Mouse (Mus musculus) lung, postnatal 0 days (tissue): ENCODE results near the gene Fads2.

ENCODE experiments used
- CTCF ChIP-seq: IDR thresholded peaks from 2 replicates; pipeline ENCODE4 v1.5.1; 2016; ENCODE audit warnings: antibody characterized with exemption, mild to moderate bottlenecking
- EP300 ChIP-seq: IDR thresholded peaks from 2 replicates; pipeline ENCODE4 v1.6.1; 2016; ENCODE audit warnings: antibody characterized with exemption, mild to moderate bottlenecking, control low read depth

- TF ChIP-seq CTCF, result no peak
- TF ChIP-seq EP300, result no peak
These were observed 33.1 kb upstream of the Fads2 start for GRCm38 (mm10) chr19:10134692-10135091.
